Mouse (Mus musculus): ENCODE measurements around the gene Cdkn2aip. TPM values are rescaled to one million over a fixed set of nuclear protein-coding genes. Genes with fewer than 3 reads are reported as not detected.

The Cdkn2aip gene
- polyA plus RNA-seq, 2 experiments from 2014 or later = 12.3 to 18.1 TPM

Other genes starting within 250 kb of the Cdkn2aip start
- 10 to 100 TPM; 21.3 to 27.2 TPM for gene Trappc11, start 180.5 kb downstream of the Cdkn2aip start, polyA plus RNA-seq (2017; shearing (Covaris generic))
- 10 to 100 TPM; 15.3 to 27.5 TPM for gene Rwdd4a, start 180.3 kb downstream of the Cdkn2aip start, polyA plus RNA-seq (2017; shearing (Covaris generic))
- 1 to 10 TPM; 7.6 to 7.8 TPM for gene Ing2, start 38.4 kb downstream of the Cdkn2aip start, polyA plus RNA-seq (2017; shearing (Covaris generic))
- not detected for gene Cldn24, start 108.2 kb upstream of the Cdkn2aip start, polyA plus RNA-seq (2017; shearing (Covaris generic))
- gene Cldn22, start 110.5 kb upstream of the Cdkn2aip start, polyA plus RNA-seq (2017; shearing (Covaris generic)) = not detected

Data from CD4-positive, CD25-positive, alpha-beta regulatory T cell, adult 4 months (primary cell).